Mouse (Mus musculus) bone marrow, adult 2 months (tissue): ENCODE data around the gene Rarres1.

Source experiments
- CTCF ChIP-seq: fragments of 200-500 bp; IDR thresholded peaks from 2 replicates; pipeline ENCODE4 v1.5.1; 2011; ENCODE audit warnings: low read length, control low read depth; ENCODE audit not compliant: control insufficient read depth, insufficient read depth
- POLR2A ChIP-seq: fragments of 200-500 bp; IDR thresholded peaks from 2 replicates; pipeline ENCODE4 v1.6.1; 2011; ENCODE audit warnings: low read depth, mild to moderate bottlenecking, control low read depth, low read length, borderline replicate concordance; ENCODE audit not compliant: control insufficient read depth

GRCm38 (mm10) chr3:67498773-67499405 is 16.4 kb downstream of the Rarres1 start:
- no peak for TF ChIP-seq CTCF
- no peak for TF ChIP-seq POLR2A
